Mouse (Mus musculus): ENCODE results near the gene Dach1.

Dach1 gene

DNA sequence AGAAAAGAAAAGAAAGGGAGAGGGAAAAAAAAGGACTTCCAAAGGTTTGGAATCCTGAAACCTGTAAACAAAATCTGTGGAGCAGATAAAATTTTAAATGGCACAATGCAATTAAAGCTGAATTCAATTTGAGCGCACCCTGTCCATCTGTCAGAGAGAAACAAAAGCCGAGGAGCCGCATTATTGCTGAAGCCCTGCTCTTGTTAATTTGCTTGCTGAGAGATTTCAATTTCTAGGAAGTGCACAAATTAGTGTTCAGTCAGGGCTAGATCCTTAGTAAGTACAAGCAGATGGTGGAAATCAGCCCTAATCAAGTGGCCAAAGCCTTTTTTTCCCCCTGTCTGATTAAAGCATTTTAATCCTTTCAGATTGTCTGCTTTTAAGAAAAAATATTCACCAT is 60.8 kb downstream of the Dach1 start:
- DNase-seq (ENCODE audit: low spot score): no peak

- DNase-seq (ENCODE audit: low spot score): no peak
These were observed 63.4 kb downstream of the Dach1 start for GRCm38 (mm10) chr14:98106208-98106607.

DNA sequence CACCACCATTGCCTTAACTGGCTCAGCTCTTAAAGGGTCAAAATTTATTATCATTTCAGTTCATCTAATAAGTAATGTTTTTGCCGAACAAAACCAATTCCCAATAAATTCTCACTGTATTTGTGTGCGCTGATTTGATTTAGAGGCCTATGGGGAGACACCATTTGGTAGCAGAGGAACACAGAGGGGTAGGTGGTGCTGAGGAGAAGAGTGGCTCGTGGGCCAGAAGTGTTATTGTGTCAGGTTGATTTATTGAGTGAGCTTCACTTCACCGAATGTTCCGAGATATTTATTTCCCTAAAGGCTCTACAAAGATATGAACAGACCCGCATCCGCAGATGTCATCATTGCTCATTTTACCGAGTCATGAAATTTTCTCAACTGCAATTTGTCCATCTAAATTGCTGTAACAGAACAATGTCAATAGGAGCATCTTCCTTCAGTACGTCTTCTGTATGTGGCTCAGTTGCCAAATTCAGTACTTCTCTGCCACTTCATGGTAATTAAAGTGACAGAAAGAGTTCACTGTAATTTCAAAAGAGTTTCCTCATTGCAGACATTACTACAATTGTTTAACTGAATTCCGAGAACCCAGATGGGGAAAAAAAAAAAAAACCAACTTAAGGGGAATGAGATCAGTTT is 65.1 kb downstream of the Dach1 start:
- no peak for DNase-seq (ENCODE audit: low spot score)

GRCm38 (mm10) chr14:98095229-98095628 is 74.3 kb downstream of the Dach1 start:
- DNase-seq (ENCODE audit: low spot score): no peak

DNA sequence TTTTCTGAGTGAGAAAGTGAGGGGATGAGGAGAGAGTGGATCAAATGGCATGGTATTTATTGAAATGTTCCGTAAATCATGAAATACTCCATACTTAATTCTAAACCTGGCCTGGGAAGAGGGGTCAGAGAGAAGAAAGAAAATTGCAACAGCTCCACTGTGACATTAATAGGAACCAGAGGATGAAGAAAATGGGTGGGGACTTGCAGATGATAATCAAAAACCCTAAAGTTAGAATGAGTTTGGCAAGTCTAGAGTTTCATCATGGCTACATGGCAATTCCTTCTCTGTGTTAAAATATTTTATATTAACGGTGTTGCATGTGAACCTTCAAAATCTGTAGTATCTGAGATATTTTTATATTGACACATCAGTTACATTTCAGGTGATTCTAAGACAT is 80.3 kb downstream of the Dach1 start:
- no peak for DNase-seq (ENCODE audit: low spot score)

DNA sequence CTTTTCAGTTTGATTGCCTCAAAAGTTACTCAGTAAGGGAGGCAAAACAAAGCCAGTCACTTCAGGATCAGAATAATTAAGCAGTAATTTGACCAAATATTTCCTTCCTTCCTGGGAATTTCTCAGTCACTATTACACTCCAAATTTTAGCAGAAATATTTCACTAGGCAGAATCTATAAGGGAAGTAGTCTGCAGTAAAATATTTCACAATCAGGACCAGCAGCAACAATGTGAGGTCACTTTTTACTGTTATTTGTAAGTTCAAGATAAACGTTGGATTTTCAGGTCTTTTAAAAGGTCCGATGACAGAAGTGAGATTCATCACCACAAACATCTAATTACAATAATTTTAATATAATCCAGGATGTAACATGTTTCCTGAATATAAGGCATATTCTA is 82.2 kb downstream of the Dach1 start:
- no peak for DNase-seq (ENCODE audit: low spot score)

GRCm38 (mm10) chr14:98086794-98087193 is 82.8 kb downstream of the Dach1 start:
- no peak for DNase-seq (ENCODE audit: low spot score)

- no peak for DNase-seq (ENCODE audit: low spot score)
These were observed 84.4 kb downstream of the Dach1 start for GRCm38 (mm10) chr14:98085141-98085540.

DNA sequence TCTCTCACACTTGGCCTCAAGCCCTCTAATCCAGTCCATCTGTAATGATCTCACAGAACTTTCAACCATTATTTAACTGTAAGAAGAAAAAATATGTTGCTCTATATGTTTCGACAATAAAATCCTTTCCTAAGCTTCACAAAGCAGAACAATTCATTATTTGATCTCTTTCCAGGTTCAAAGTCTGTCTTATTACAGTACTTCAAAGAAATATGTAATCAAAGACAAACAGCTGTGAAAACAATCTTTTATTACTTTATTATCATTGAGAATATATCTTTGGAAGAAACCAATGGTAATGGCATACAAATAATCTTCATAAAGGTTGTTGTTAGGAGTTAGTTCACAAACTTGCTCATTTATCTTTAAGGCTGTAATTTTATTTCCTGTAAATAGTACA is 84.8 kb downstream of the Dach1 start:
- no peak for DNase-seq (ENCODE audit: low spot score)

GRCm38 (mm10) chr14:98083419-98083818 is 86.1 kb downstream of the Dach1 start:
- no peak for DNase-seq (ENCODE audit: low spot score)

- DNase-seq (ENCODE audit: low spot score): no peak
These were observed 89.6 kb downstream of the Dach1 start for GRCm38 (mm10) chr14:98080014-98080413.

GRCm38 (mm10) chr14:98077996-98078395 is 91.6 kb downstream of the Dach1 start:
- no peak for DNase-seq (ENCODE audit: low spot score)

GRCm38 (mm10) chr14:98073421-98074080 is 96.0 kb downstream of the Dach1 start:
- no peak for DNase-seq (ENCODE audit: low spot score)

GRCm38 (mm10) chr14:98072647-98073420 is 96.7 kb downstream of the Dach1 start:
- no peak for DNase-seq (ENCODE audit: low spot score)

- DNase-seq (ENCODE audit: low spot score): no peak
These were observed 97.7 kb downstream of the Dach1 start for GRCm38 (mm10) chr14:98071877-98072276.

DNA sequence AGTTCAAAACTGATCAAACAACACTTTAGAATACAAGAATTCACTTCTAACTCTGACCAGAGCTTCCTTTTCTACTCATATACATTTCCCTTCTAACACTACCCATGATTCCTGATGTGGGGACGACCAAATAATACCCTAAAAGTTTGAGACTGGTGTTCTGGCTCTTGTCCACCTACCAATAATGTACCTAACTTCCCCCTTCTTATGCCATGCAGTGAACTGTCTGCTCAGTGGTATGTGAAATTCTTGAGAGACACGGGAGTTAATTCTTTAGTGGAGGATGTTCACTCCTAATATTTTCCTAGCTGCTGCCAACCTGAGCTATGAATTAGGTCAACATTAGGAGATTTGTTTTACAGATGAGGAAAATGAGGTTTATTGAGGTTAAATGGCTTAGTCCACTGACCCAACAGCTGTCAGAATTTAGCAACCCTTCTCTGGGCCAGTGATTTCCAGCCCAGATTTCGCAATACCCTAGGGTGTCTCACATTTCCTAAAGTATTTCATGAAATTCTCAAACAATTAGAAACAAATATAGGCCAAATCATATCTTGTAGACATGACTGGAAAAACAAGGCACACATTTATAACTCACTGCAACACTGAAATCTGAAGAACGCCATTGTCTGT is 102.2 kb downstream of the Dach1 start:
- DNase-seq (ENCODE audit: low spot score): no peak

DNA sequence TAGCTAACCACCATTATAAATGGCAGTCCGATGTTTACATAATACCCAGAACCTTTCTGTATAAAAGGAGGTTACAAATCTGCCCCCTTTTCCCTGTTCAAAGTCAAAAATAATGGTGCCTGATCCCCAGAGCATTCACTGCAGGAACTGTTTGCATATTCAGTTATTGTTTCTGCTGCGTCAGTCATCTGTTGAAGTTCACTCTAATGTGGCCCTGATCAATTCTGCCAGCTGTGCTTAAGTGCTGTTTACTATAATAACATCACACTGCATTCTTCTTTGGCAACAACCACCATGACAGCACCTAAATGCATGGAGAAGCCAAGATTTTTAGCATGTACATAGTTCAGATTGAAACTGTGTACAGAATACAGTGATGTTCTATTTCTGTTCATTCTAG is 105.4 kb downstream of the Dach1 start:
- DNase-seq (ENCODE audit: low spot score): no peak

DNA sequence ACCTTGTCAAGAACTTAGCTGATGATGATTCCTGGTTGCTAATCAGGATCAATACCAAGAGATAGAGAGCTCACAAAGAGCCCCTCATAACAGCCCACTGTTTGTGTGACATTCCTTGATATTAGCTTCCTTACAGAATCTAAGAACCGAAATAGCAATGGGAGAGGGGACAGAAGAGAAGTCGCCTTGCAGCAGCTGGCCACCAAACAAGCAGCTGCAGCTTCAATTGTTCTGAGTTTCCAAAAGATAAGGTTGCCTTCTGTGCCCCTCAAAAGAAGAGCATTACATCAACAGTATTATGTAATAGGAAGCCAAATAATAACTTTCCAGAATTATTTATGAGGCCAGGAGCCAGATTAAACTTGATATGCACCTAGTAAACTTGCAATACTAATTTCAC is 120.2 kb downstream of the Dach1 start:
- no peak for DNase-seq (ENCODE audit: low spot score)

DNA sequence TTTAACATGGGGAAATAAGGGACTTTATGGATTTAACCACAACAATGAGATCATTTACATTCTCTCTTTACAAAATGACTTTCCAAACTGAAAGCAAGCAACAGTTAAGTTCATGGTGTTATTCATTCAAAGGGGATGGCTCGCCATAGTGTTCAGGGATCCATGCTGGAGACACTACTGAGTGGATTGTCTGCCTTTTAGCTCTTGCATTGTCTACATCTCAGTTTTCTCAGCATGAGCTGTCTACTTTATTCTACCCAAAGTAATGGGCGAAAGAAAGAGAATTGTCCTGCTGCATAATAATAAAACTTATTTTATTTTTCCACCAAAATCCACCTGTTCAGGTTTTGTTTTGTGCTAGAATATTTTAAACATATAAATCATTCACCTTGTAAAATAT is 121.2 kb downstream of the Dach1 start:
- DNase-seq (ENCODE audit: low spot score): no peak

DNA sequence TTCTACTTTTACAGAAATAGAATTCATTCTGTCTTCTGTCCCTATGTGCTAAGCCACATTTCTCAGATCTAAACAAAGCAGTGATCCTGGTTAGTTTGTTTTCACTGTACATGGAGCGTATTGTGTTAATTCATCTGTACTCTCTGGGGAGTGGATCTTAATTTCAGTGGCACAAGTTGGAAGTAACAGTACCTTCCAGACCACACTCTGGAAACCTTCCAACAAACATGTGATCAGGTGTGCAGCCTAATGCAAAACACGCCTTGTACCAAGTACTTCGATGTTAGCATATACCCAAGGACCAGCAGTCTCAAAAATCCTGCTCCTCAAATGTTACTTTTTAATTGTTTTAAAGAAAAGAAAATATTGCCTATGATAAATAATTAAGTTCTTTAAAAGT is 121.9 kb downstream of the Dach1 start:
- no peak for DNase-seq (ENCODE audit: low spot score)

GRCm38 (mm10) chr14:98046960-98047359 is 122.6 kb downstream of the Dach1 start:
- no peak for DNase-seq (ENCODE audit: low spot score)

DNA sequence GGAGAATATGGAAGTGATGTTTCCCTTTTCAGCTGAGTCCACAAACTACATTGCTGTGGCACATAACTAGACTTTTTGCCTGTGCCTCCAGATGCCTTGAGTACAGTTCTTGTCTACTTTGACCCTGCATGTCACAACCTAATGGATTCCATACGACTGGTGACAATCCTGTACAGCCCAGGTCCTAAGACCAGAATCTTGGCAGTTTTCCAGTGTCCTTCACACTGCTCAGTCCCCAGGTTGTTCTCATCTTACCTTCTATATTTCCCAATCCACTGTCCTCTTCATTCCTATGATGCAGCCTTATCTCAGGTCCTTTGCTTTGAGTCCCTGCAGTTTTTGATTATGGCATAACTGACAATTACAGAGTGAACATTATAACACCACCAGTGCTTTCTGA is 131.0 kb downstream of the Dach1 start:
- no peak for DNase-seq (ENCODE audit: low spot score)

- DNase-seq (ENCODE audit: low spot score): no peak
These were observed 132.4 kb downstream of the Dach1 start for GRCm38 (mm10) chr14:98037175-98037574.

Measured in MN1 (cell line).